Mouse (Mus musculus) layer of hippocampus, adult 18-20 months (tissue): ENCODE measurements around the gene Fut7. TPM values are rescaled to one million over a fixed set of nuclear protein-coding genes. Genes with fewer than 3 reads are reported as not detected.
"Not testable (repeated sequence)": the region's sequence is repeated elsewhere in the genome, so short reads cannot be mapped to it uniquely, and the experiment has no call there.

Source experiments
- DNase-seq, 2 experiments: peaks; one replicate each; pipeline ENCODE4 v3.0.0; 2022; ENCODE audit warnings: low spot score in 2 of 2
- long read RNA-seq: library from polyadenylated mRNA; stranded (forward); transcript quantifications from one replicate; pipeline ENCODE4 v2.0.0, GENCODE M21; 2021
- total RNA-seq, 2 experiments: library from RNA; stranded (reverse); gene quantifications; 2 replicates each; pipeline ENCODE4 v1.2.3; 2021

Gene Fut7
- under 1 TPM; 0.15 to 0.76 TPM for total RNA-seq
- long read RNA-seq: 0 reads

- no peak for DNase-seq
Measured at GRCm38 (mm10) chr2:25422587-25423410, at the start of gene Fut7. TSS of gene Fut7 (plus strand) at chr2:25423267.

- no peak for DNase-seq
Measured at GRCm38 (mm10) chr2:25373431-25373830, 49.6 kb upstream of the Fut7 start.

- peak in 1 of 2 experiments; percentile 76 for DNase-seq
Measured at GRCm38 (mm10) chr2:25376589-25376988, 46.5 kb upstream of the Fut7 start.

- DNase-seq: no peak
Measured at GRCm38 (mm10) chr2:25384492-25384891, 38.6 kb upstream of the Fut7 start.

GRCm38 (mm10) chr2:25391266-25391665 is 31.8 kb upstream of the Fut7 start:
- DNase-seq: peak in 1 of 2 experiments; percentile 26

- DNase-seq: peak in 1 of 2 experiments; percentile 57
Measured at GRCm38 (mm10) chr2:25394281-25395221, 28.5 kb upstream of the Fut7 start.

- no peak for DNase-seq
Measured at GRCm38 (mm10) chr2:25395721-25396596, 27.1 kb upstream of the Fut7 start, which contains the start of gene Entpd2. TSS of gene Entpd2 (plus strand) at chr2:25395874.

- DNase-seq: peak in 1 of 2 experiments; percentile 40
Measured at GRCm38 (mm10) chr2:25396597-25396983, 26.5 kb upstream of the Fut7 start.

GRCm38 (mm10) chr2:25397010-25397409 is 26.1 kb upstream of the Fut7 start:
- DNase-seq: no peak

GRCm38 (mm10) chr2:25398065-25398464 is 25.0 kb upstream of the Fut7 start:
- DNase-seq: no peak

- DNase-seq: no peak
Measured at GRCm38 (mm10) chr2:25399051-25399450, 24.0 kb upstream of the Fut7 start, which contains the start of gene Npdc1. TSS of gene Npdc1 (plus strand) at chr2:25399351.

- DNase-seq: no peak
Measured at GRCm38 (mm10) chr2:25400291-25400690, 22.8 kb upstream of the Fut7 start.

- peak in 1 of 2 experiments; percentile 64 for DNase-seq
Measured at GRCm38 (mm10) chr2:25400764-25401163, 22.3 kb upstream of the Fut7 start.

- peak in 1 of 2 experiments; percentile 76 for DNase-seq
Measured at GRCm38 (mm10) chr2:25402377-25402971, 20.6 kb upstream of the Fut7 start.

GRCm38 (mm10) chr2:25402972-25403601 is 20.0 kb upstream of the Fut7 start:
- peak; percentile 93 to 95 for DNase-seq

- DNase-seq: peak in 1 of 2 experiments; percentile 60
Measured at GRCm38 (mm10) chr2:25403994-25404393, 19.1 kb upstream of the Fut7 start.

- DNase-seq: no peak
Measured at GRCm38 (mm10) chr2:25408908-25409307, 14.2 kb upstream of the Fut7 start.

GRCm38 (mm10) chr2:25413436-25413835 is 9.6 kb upstream of the Fut7 start:
- not testable (repeated sequence) for DNase-seq

GRCm38 (mm10) chr2:25417426-25417825 is 5.6 kb upstream of the Fut7 start:
- DNase-seq: no peak

- peak in 1 of 2 experiments; percentile 50 for DNase-seq
Measured at GRCm38 (mm10) chr2:25421896-25422295, 1.2 kb upstream of the Fut7 start.
